Mouse (Mus musculus) liver, embryonic 14.5 days (tissue): ENCODE data around the gene Fgf18. TPM values are rescaled to one million over a fixed set of nuclear protein-coding genes. Genes with fewer than 3 reads are reported as not detected.

ENCODE experiments used
- ATAC-seq: fragments of 200-750 bp; cut with Nextera tagmentation; 2 replicates; pipeline ENCODE4 v1.8.0; 2017; ENCODE audit warnings: moderate number of reproducible peaks, mild to moderate bottlenecking, moderate library complexity; ENCODE audit not compliant: insufficient read depth
- DNase-seq, 3 experiments: peaks; one replicate each; pipeline ENCODE4 v3.0.0-alpha.2; 2012 to 2013; ENCODE audit warnings: low read depth in 3 of 3, low spot score in 3 of 3
- H3K27ac ChIP-seq: fragments of 300-500 bp; sonication (generic); 2 replicates; pipeline ENCODE4 v1.5.1; 2014; ENCODE audit warnings: moderate library complexity, mild to moderate bottlenecking, control low read depth, inconsistent platforms
- H3K27me3 ChIP-seq: fragments of 300-500 bp; sonication (generic); 2 replicates; pipeline ENCODE4 v1.6.1; 2014; ENCODE audit warnings: mild to moderate bottlenecking, low read length, moderate library complexity; ENCODE audit not compliant: control insufficient read depth, insufficient read depth
- H3K36me3 ChIP-seq: fragments of 300-500 bp; sonication (generic); replicated peaks from 2 replicates; pipeline ENCODE4 v1.6.1; 2014; ENCODE audit warnings: low read depth; ENCODE audit not compliant: control insufficient read depth, insufficient read depth
- H3K4me1 ChIP-seq, 2 experiments: fragments of 200-500 bp in 1 of 2; fragments of 300-500 bp in 1 of 2; sonication (generic) in 1 of 2; replicated peaks; 2 replicates each; pipeline ENCODE4 v1.6.1; 2012 to 2014; ENCODE audit warnings: antibody characterized with exemption in 1 of 2, inconsistent platforms in 1 of 2, low read length in 1 of 2; ENCODE audit not compliant: control insufficient read depth in 2 of 2, insufficient read depth in 2 of 2
- H3K4me2 ChIP-seq: fragments of 300-500 bp; sonication (generic); 2 replicates; pipeline ENCODE4 v1.6.1; 2014; ENCODE audit warnings: low read depth, mild to moderate bottlenecking, control low read depth, moderate library complexity
- H3K4me3 ChIP-seq, 2 experiments: fragments of 200-500 bp in 1 of 2; fragments of 300-500 bp in 1 of 2; sonication (generic) in 1 of 2; 2 replicates each; pipeline ENCODE4 v1.5.1; 2012 to 2014; ENCODE audit warnings: low read depth in 2 of 2, low read length in 2 of 2, mild to moderate bottlenecking in 2 of 2, control low read depth in 1 of 2, inconsistent platforms in 1 of 2, moderate library complexity in 1 of 2; ENCODE audit not compliant: insufficient read depth in 1 of 2
- H3K9ac ChIP-seq: fragments of 300-500 bp; sonication (generic); replicated peaks from 2 replicates; pipeline ENCODE4 v1.6.1; 2014; ENCODE audit warnings: mild to moderate bottlenecking, control low read depth, moderate library complexity
- H3K9me3 ChIP-seq: fragments of 300-500 bp; sonication (generic); 2 replicates; pipeline ENCODE4 v1.6.1; 2016; ENCODE audit warnings: low read length, mixed read lengths; ENCODE audit not compliant: control insufficient read depth
- CTCF ChIP-seq: IDR thresholded peaks from 2 replicates; pipeline ENCODE4 v1.5.1; 2016; ENCODE audit warnings: antibody characterized with exemption, low read depth, control low read depth
- EP300 ChIP-seq: IDR thresholded peaks from 2 replicates; pipeline ENCODE4 v1.6.1; 2016; ENCODE audit warnings: antibody characterized with exemption, low read depth
- WGBS: fragments of 180-500 bp; shearing (Covaris S2); extraction: QIAGEN DNeasy Blood & Tissue Kit; methylation state at CpG from one replicate; pipeline ENCODE4 v1.1.7; 2014; ENCODE audit not compliant: insufficient replicate concordance; 5-methylcytosine and 5-hydroxymethylcytosine counted together
- polyA plus RNA-seq, 2 experiments: library from polyadenylated mRNA; depleted of rRNA in 1 of 2; stranded (reverse) in 1 of 2; unstranded in 1 of 2; fragments of >200 nt; fragmentation: Nextera tagmentation in 1 of 2; extraction: Ambion mirVana in 1 of 2; gene quantifications; 2 replicates each; pipeline versions ENCODE4 v1.2.1 to v1.2.3; 2012 to 2014

The Fgf18 gene
- polyA plus RNA-seq, 2 experiments, result 0.12 to 0.27 TPM

GRCm38 (mm10) chr11:33142801-33143200 lies 4.4 kb downstream of the Fgf18 start:
- 64% methylated on average over 1 of the region's 1 CpGs for WGBS
- Histone ChIP-seq H3K9ac (no peak overlapping the region), H3K36me3 (no peaks in the 10 kb centered on the region), H3K4me2 (no peak overlapping the region), H3K4me3 (no peak overlapping the region), H3K4me1 (no peaks in the 10 kb centered on the region), H3K27ac (no peak overlapping the region), H3K9me3 (no peaks in the 10 kb centered on the region), H3K27me3 (peaks cover 45% of the 10 kb centered on the region)
- DNase-seq (no peak), ATAC-seq (no peak)
- no peak for TF ChIP-seq CTCF
- no peak for TF ChIP-seq EP300

- no peaks in the 10 kb centered on the region for H3K9me3 ChIP-seq
- H3K4me3 ChIP-seq, result no peak overlapping the region
- no peaks in the 10 kb centered on the region for H3K4me1 ChIP-seq
- WGBS, result 66% methylated on average over 5 of the region's 5 CpGs
- DNase-seq (no peak), ATAC-seq (no peak)
- H3K27me3 ChIP-seq, result peaks cover 18% of the 10 kb centered on the region
- no peaks in the 10 kb centered on the region for H3K36me3 ChIP-seq
- TF ChIP-seq CTCF (no peak), EP300 (no peak)
- H3K27ac ChIP-seq, result no peak overlapping the region
- no peak overlapping the region for H3K4me2 ChIP-seq
- H3K9ac ChIP-seq, result no peak overlapping the region
Measured at GRCm38 (mm10) chr11:33140111-33140460, 7.1 kb downstream of the Fgf18 start.

GRCm38 (mm10) chr11:33139458-33140110 lies 7.6 kb downstream of the Fgf18 start:
- WGBS, result 59% methylated on average over 9 of the region's 9 CpGs
- Histone ChIP-seq H3K9me3 (no peaks in the 10 kb centered on the region), H3K4me1 (no peaks in the 10 kb centered on the region), H3K4me2 (no peak overlapping the region), H3K9ac (no peak overlapping the region), H3K27ac (no peak overlapping the region), H3K36me3 (no peaks in the 10 kb centered on the region), H3K27me3 (peaks cover 13% of the 10 kb centered on the region), H3K4me3 (no peak overlapping the region)
- DNase-seq (no peak), ATAC-seq (no peak)
- TF ChIP-seq EP300 (no peak), CTCF (no peak)

- TF ChIP-seq EP300 (no peak), CTCF (no peak)
- Histone ChIP-seq H3K4me2 (no peak overlapping the region), H3K4me1 (no peaks in the 10 kb centered on the region), H3K4me3 (no peak overlapping the region), H3K9me3 (no peaks in the 10 kb centered on the region), H3K27ac (no peak overlapping the region), H3K36me3 (no peaks in the 10 kb centered on the region), H3K9ac (no peak overlapping the region), H3K27me3 (peaks cover 4% of the 10 kb centered on the region)
- DNase-seq, result no peak
- 58% methylated on average over 5 of the region's 5 CpGs for WGBS
- no peak for ATAC-seq
Measured at GRCm38 (mm10) chr11:33138686-33139085, 8.5 kb downstream of the Fgf18 start.

- H3K4me2 ChIP-seq, result no peak overlapping the region
- H3K9me3 ChIP-seq, result no peaks in the 10 kb centered on the region
- H3K36me3 ChIP-seq, result no peaks in the 10 kb centered on the region
- no peaks in the 10 kb centered on the region for H3K4me1 ChIP-seq
- no peak for ATAC-seq
- no peak overlapping the region for H3K9ac ChIP-seq
- 67% methylated on average over 8 of the region's 8 CpGs for WGBS
- no peak overlapping the region for H3K27ac ChIP-seq
- H3K27me3 ChIP-seq, result no peaks in the 10 kb centered on the region
- TF ChIP-seq EP300, result no peak
- TF ChIP-seq CTCF, result no peak
- H3K4me3 ChIP-seq, result no peak overlapping the region
- DNase-seq, result no peak
Measured at GRCm38 (mm10) chr11:33134391-33134986, 12.7 kb downstream of the Fgf18 start.
